Mouse (Mus musculus) MEL-GATA-1-ER (cell line): Measurements from ENCODE around the gene Plin1.
A peak's percentile ranks its signal among the peaks of the same experiment; 100 is the strongest.

Source experiments
- DNase-seq: peaks from one replicate; pipeline ENCODE4 v3.0.0-alpha.2; 2012; ENCODE audit warnings: low read depth; ENCODE audit errors: extremely low read depth

The Plin1 gene

DNA sequence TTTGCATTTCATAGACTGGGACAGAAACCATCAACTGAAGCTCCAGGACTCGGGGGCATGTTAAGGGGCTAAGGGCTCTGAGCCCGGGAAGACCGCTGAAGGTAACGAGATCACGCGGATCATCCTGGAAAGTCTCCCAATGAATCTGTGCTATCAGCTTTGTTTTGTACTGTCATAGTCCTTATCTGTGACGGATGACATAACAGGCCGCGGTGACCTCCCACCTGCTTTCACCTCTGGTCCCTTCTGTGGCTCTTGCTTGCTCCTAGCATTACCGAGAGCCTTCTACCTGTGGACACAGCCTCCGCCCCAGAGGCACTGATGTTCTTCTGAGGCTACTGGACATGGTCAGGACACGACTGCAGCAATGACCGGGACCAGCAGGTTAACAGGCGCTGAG lies 3.8 kb upstream of the Plin1 start:
- DNase-seq: no peak

DNA sequence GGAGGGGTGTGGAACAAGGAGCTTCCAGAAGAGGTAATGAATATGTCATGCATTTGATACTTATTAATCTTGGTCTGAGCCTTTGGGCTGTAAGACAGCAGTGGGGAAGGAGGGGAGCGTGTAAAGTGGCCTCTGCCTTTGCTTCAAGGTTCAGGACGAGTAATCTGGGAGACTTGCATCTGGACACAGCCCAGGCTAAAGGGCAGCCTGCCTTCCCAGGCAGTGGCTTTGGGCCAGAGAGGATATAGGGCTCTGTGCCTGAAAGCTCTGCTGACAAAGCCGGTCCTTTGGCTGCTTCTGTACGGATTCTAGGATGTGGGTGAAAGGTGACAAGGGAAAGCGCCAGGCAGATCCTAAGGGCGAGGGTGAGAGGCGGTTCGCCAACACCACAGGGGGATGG lies 1.9 kb upstream of the Plin1 start:
- DNase-seq: no peak

GRCm38 (mm10) chr7:79731438-79731837 lies 1.3 kb downstream of the Plin1 start:
- DNase-seq: no peak

DNA sequence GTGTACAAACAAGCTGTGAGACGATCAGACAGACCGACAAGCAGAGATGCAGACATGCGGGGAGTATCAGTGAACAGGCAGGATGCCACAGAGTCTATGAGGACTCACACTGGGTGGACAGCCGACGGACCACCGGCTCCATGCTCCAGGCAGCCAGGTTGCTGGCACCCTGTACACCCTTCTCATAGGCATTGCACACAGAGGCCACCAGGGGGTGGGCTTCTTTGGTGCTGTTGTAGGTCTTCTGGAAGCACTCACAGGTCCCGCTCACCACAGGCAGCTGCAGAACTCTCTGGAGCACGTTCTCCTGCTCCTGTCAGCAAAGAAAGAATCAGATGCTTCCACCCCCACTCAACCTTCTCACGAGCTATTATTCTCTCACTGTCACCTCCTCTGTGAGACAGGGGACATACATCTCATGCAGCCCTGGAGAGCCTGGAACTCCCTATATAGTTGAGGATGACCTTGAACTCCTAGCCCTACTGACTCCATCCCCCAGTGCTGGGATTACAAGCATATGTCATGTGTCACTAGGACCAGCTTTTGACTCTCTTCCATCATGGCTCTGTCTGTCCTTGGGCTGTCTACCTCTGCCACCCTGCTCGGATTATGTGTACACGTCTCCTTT lies 2.8 kb downstream of the Plin1 start:
- no peak for DNase-seq

DNA sequence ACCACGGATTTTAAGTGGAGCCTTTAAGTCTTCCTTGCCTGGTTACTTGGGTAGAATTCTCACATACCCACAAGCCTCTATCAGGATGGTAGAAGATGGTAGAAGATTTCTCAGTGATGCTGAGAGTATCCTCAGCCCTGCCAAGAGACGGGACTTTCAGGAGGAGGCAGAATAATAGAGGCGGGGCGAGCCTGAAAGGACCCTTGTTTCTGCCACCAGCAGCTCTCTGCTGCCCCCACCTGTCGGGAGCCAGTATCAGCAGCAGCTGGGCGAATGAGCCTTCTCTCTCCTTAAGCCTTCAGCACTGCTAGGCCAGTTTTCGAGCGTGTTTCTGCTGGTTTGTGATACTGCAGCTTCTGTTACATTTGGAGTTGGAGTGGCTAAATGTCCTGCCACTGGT lies 3.5 kb downstream of the Plin1 start:
- peak; percentile 59 for DNase-seq

GRCm38 (mm10) chr7:79728219-79728618 lies 4.5 kb downstream of the Plin1 start:
- peak; percentile 79 for DNase-seq

GRCm38 (mm10) chr7:79727091-79727490 lies 5.6 kb downstream of the Plin1 start:
- peak; percentile 47 for DNase-seq

GRCm38 (mm10) chr7:79721386-79721977 lies 11.2 kb downstream of the Plin1 start:
- DNase-seq: no peak

- DNase-seq: peak; percentile 53
These were observed 17.3 kb downstream of the Plin1 start, which contains the start of gene Kif7 for GRCm38 (mm10) chr7:79715187-79715981. Kif7 (minus strand) TSS chr7:79715720.

DNA sequence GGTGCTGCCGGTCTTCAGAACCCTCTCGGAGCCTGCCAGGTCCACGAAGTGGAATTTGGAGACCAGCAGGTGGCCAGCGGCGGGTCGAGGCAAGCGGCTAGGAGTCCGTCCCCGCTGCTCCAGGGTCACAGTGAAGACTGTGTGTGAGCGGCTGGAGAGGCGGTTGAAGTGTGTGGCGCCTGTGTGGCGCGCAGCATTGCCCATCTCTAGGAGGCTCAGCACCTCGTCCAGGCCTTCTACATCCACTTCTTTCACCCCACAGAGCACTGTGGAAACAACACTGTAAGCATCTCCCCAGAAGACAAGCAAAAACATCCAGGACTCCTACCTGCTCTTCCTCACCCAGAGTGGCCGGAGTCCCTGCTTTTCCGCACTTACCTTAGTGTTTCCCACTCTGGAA lies 21.9 kb downstream of the Plin1 start:
- no peak for DNase-seq

- no peak for DNase-seq
These were observed 22.5 kb downstream of the Plin1 start for GRCm38 (mm10) chr7:79710130-79710607.

DNA sequence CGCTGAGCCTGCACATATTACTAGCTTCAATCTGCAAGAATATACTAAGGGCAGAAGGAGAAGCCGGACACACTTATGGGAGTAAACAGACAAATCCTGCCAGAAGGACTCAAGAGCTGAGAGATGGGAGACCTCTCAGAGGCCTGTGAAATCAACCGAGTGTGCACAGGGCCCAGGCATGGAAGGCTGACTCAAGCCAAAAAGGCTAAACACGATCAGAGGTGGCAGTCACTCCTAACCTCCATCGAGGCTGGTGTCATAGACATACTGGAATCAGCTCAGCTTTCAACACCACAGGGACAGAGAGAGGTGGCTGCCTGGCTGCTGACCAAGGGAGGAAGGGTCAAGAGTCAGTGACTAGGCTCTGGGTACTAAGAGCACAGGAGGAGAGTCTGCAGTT lies 27.5 kb downstream of the Plin1 start:
- no peak for DNase-seq

- no peak for DNase-seq
These were observed 29.9 kb downstream of the Plin1 start for GRCm38 (mm10) chr7:79702755-79703154.

DNA sequence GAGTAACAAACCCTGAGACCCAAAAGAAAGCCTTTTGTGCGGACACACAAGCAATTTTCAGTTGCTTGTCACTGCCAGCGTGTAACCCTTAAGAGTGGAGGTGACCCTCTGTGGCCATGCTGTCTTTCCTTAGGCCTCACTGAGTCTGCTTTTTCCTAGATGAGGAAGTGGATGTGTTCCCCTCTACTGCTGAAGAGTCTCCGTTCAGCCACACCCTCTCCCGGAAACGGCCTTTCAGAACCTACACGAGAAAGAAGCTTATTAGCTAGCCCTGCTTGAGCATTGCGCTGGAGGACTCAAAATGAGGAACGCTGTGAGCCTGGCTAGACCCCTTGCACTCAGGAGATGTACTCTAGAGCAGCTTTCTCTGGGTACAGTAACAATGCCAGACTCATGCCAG lies 36.2 kb downstream of the Plin1 start:
- peak; percentile 77 for DNase-seq

DNA sequence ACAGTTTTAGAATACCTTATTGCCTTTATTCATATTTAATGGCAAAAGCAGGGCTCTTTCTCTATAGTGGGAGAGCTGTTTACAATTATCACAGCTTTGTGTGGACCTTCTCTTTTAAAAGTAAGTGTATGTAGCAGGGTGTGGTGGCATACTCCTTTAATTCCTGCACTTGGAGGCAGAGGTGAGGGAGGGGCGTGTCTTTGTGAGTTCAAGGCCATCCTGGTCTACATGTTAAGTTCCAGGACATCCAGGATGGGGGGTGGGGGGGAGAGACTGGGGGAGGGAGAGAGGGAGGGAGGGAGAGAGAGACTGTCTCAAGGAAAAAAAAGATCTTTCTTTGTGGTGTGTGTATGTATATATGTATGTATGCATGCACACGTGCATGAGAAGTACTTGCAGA lies 52.5 kb downstream of the Plin1 start:
- DNase-seq: no peak

DNA sequence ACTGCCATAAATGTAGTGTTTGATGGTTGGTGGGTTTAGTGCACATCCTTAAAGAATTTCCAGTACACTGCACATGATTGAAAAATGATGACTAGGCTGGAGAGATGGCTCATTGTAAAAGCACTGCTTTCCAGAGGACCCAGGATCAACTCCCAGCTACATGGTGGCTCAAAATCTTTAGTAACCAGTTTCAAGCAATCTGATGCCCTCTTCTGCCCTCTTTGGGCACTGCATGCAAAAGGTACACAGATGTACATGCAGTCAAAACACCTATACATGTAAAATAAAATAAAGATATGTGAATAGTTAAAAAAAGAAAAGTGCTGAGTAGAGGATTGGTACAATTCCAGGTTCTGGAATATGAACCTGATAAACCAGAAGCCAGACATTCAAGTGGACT lies 53.5 kb downstream of the Plin1 start:
- no peak for DNase-seq

GRCm38 (mm10) chr7:79670900-79671604 lies 61.7 kb downstream of the Plin1 start:
- DNase-seq: no peak
